Mouse (Mus musculus) intestine, postnatal 0 days (tissue): ENCODE measurements around the gene Sigmar1. TPM values are rescaled to one million over a fixed set of nuclear protein-coding genes. Genes with fewer than 3 reads are reported as not detected.

ENCODE experiments used
- ATAC-seq: fragments of 200-750 bp; cut with Nextera tagmentation; 2 replicates; pipeline ENCODE4 v1.8.0; 2017; ENCODE audit warnings: mild to moderate bottlenecking, moderate TSS enrichment, moderate library complexity
- H3K27ac ChIP-seq: fragments of 300-500 bp; sonication (generic); 2 replicates; pipeline ENCODE4 v1.5.1; 2014; ENCODE audit warnings: mild to moderate bottlenecking, low read depth, low read length, moderate library complexity
- H3K27me3 ChIP-seq: fragments of 300-500 bp; sonication (generic); replicated peaks from 2 replicates; pipeline ENCODE4 v1.6.1; 2014; ENCODE audit warnings: low read length, mixed read lengths; ENCODE audit not compliant: control insufficient read depth, insufficient read depth
- H3K36me3 ChIP-seq: fragments of 300-500 bp; sonication (generic); 2 replicates; pipeline ENCODE4 v1.6.1; 2014; ENCODE audit warnings: mild to moderate bottlenecking, moderate library complexity; ENCODE audit not compliant: control insufficient read depth, insufficient read depth
- H3K4me1 ChIP-seq: fragments of 300-500 bp; sonication (generic); replicated peaks from 2 replicates; pipeline ENCODE4 v1.6.1; 2014; ENCODE audit warnings: antibody characterized with exemption, low read length, mixed read lengths; ENCODE audit not compliant: control insufficient read depth, insufficient read depth
- H3K4me2 ChIP-seq: fragments of 300-500 bp; sonication (generic); replicated peaks from 2 replicates; pipeline ENCODE4 v1.6.1; 2014; ENCODE audit warnings: low read depth, mild to moderate bottlenecking, moderate library complexity
- H3K4me3 ChIP-seq: fragments of 300-500 bp; sonication (generic); 2 replicates; pipeline ENCODE4 v1.5.1; 2014; ENCODE audit warnings: low read depth, low read length
- H3K9ac ChIP-seq: fragments of 300-500 bp; sonication (generic); 2 replicates; pipeline ENCODE4 v1.6.1; 2014; ENCODE audit warnings: mild to moderate bottlenecking, low read depth, low read length
- H3K9me3 ChIP-seq: fragments of 300-500 bp; sonication (generic); 2 replicates; pipeline ENCODE4 v1.6.1; 2016; ENCODE audit warnings: mixed run types; ENCODE audit not compliant: control insufficient read depth
- CTCF ChIP-seq: sonication (generic); IDR thresholded peaks from 2 replicates; pipeline ENCODE4 v1.5.1; 2016; ENCODE audit warnings: low read depth, mild to moderate bottlenecking, control low read depth, antibody characterized with exemption, moderate library complexity
- WGBS: fragments of 180-500 bp; shearing (Covaris S2); extraction: QIAGEN DNeasy Blood & Tissue Kit; methylation state at CpG from one replicate; pipeline ENCODE4 v1.1.7; 2014; 5-methylcytosine and 5-hydroxymethylcytosine counted together
- polyA plus RNA-seq: library from polyadenylated mRNA; unstranded; fragments of >200 nt; fragmentation: Nextera tagmentation; extraction: Ambion mirVana; gene quantifications from 2 replicates; pipeline ENCODE4 v1.2.1, GENCODE M21; 2015

Sigmar1 gene
- polyA plus RNA-seq, 1 experiment from 2014 or later: 50.6 TPM

DNA sequence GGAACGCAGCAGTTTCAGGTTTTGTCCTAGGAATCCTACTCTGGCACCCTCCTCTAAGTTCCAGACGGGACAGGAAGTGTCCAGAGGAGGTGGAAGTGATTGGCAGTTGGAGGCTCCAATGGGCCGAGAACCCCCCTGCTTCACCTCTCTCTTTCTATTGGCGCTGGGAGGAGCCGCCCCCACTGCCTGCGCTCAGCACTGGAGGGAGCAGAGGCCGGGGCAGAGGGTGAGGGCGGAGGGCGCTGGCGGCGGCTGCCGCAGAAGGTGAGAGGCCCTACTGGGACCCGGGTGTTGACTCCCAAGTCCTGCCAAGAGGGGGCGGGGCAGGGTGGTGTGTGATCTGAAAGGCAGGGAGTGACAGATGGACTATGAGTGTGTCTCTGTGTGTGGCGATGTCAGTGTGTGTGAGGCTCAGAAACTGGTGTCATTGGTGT is 4.3 kb upstream of the Sigmar1 start:
- H3K9ac ChIP-seq: peak overlapping the region; percentile 35; the same call in 1 of the 2 replicates
- H3K4me2 ChIP-seq: peak overlapping the region; percentile 68
- H3K27me3 ChIP-seq: no peaks in the 10 kb centered on the region
- peaks cover 10% of the 10 kb centered on the region; the same call in 1 of the 2 replicates for H3K4me1 ChIP-seq
- peak overlapping the region; percentile 88 for H3K27ac ChIP-seq
- ATAC-seq: peak; percentile 90
- H3K9me3 ChIP-seq: no peaks in the 10 kb centered on the region
- peak; percentile 64 for TF ChIP-seq CTCF
- 0% methylated on average over 15 of the region's 15 CpGs for WGBS
- H3K36me3 ChIP-seq: peaks cover 9% of the 10 kb centered on the region
- H3K4me3 ChIP-seq: peak overlapping the region; percentile 37

DNA sequence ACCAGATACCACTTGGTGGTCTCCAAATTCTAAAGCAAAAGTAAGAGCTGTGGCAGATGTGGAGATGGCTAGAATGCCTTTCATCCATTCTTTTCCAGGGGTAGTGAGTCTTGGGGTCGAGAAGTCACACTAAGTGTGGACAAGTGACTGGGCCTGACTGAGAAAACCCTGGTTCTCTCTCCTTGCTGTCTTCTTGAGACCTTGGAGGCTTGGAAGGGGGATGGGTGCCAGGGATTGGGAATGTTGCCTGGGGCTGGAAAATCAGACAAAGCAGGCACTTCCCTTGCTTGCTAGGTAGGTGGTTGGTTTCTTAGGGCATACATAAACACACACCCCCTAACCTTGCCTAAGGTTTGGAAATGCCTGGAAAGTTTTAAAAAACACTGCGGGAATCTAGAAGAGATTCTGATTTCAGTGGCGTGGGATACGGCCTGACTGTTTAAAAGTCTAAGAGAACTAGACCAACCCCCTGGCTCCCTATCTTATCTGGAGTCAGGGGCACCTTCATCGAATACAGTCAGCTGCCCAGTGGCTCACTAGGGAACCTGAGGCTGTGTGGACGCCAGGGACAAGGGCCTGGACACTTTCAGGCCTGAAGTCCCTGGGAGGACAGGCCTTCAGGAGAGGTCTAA is 3.8 kb upstream of the Sigmar1 start:
- no peak for TF ChIP-seq CTCF
- H3K4me3 ChIP-seq: peak overlapping the region; percentile 37
- ATAC-seq: peak; percentile 5
- H3K4me2 ChIP-seq: peak overlapping the region; percentile 68
- H3K4me1 ChIP-seq: peaks cover 10% of the 10 kb centered on the region; the same call in 1 of the 2 replicates
- no peaks in the 10 kb centered on the region for H3K27me3 ChIP-seq
- no peaks in the 10 kb centered on the region for H3K9me3 ChIP-seq
- H3K9ac ChIP-seq: 0 out of 2 replicates have a peak overlapping the region, but pooled peaks have one; percentile 35
- peak overlapping the region; percentile 88 for H3K27ac ChIP-seq
- H3K36me3 ChIP-seq: peaks cover 9% of the 10 kb centered on the region
- 18% methylated on average over 6 of the region's 6 CpGs for WGBS

DNA sequence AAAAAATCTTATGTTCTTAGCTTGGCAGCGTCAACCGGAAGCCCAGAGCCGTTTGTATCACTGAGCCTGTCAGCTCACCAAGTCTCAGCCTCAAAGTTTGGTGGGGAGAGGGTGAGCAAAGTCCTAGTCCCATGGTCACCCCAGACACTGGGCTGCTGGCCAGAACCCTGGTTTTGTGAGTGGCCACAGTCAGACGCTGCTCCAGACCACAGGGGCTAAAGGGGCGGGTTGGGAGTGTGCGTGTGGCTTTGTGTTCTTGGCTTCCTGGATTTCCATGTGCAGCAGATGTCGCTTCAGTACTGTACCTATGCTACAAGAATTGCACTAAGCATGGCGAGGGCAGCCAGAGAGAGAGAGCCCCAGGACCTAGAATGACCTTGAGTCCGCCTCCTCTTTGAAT is 3.2 kb upstream of the Sigmar1 start:
- H3K9me3 ChIP-seq: no peaks in the 10 kb centered on the region
- peak overlapping the region; percentile 88 for H3K27ac ChIP-seq
- peaks cover 9% of the 10 kb centered on the region for H3K36me3 ChIP-seq
- WGBS: 66% methylated on average over 9 of the region's 9 CpGs
- ATAC-seq: no peak
- TF ChIP-seq CTCF: no peak
- no peak overlapping the region for H3K9ac ChIP-seq
- no peak overlapping the region for H3K4me3 ChIP-seq
- peak overlapping the region; percentile 68 for H3K4me2 ChIP-seq
- H3K27me3 ChIP-seq: no peaks in the 10 kb centered on the region
- H3K4me1 ChIP-seq: peaks cover 10% of the 10 kb centered on the region; the same call in 1 of the 2 replicates

DNA sequence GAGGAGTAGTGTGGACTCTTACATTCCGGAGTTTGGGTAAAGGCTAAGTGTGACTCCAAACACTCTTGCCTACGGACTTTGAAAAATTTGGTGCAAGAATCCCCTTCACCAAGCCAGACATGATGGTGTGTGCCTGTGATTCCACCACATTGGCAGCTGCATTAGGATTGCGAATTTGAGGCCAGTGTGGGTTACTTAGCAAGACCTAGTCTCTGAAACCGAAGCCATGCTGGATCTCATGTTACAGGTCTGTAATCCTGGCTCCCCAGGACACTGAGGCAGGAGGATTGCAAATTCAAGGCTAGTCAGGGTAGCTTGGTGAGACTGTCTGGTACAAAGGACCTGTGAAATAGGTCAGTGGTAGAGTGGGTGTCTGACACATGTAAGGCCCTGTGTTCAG is 2.7 kb upstream of the Sigmar1 start:
- Histone ChIP-seq H3K27ac (peak overlapping the region; percentile 88), H3K4me3 (no peak overlapping the region), H3K4me2 (no peak overlapping the region), H3K9me3 (no peaks in the 10 kb centered on the region), H3K36me3 (peaks cover 9% of the 10 kb centered on the region), H3K9ac (no peak overlapping the region), H3K27me3 (no peaks in the 10 kb centered on the region), H3K4me1 (peaks cover 10% of the 10 kb centered on the region; the same call in 1 of the 2 replicates)
- WGBS: 87% methylated on average over 4 of the region's 4 CpGs
- no peak for ATAC-seq
- TF ChIP-seq CTCF: no peak

DNA sequence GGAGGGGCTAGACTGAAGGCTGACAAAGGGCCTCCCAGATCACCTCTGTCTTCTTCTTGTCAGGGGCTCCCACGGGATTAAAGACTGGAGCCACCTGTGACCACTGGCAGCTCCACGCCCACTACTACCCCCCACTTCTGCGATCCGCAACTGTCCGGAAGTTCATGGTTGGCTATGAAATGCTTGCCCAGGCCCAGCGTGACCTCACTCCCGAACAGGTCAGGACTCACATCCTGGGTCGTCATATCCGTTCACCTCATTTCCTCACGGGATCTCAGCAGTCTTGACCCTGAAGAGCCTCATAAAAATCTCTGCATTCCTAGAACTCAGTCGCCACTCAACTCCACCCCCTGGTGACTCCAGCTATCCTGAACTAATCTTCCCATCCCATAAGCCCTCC is 2.1 kb upstream of the Sigmar1 start:
- TF ChIP-seq CTCF: 0 out of 2 replicates have a peak, but pooled peaks have one; percentile 6
- H3K9me3 ChIP-seq: no peaks in the 10 kb centered on the region
- peaks cover 9% of the 10 kb centered on the region for H3K36me3 ChIP-seq
- 64% methylated on average over 11 of the region's 11 CpGs for WGBS
- no peak overlapping the region for H3K4me2 ChIP-seq
- peak overlapping the region; percentile 88 for H3K27ac ChIP-seq
- ATAC-seq: peak; percentile 24
- no peak overlapping the region for H3K4me3 ChIP-seq
- no peaks in the 10 kb centered on the region for H3K27me3 ChIP-seq
- no peak overlapping the region for H3K9ac ChIP-seq
- peaks cover 10% of the 10 kb centered on the region; the same call in 1 of the 2 replicates for H3K4me1 ChIP-seq

DNA sequence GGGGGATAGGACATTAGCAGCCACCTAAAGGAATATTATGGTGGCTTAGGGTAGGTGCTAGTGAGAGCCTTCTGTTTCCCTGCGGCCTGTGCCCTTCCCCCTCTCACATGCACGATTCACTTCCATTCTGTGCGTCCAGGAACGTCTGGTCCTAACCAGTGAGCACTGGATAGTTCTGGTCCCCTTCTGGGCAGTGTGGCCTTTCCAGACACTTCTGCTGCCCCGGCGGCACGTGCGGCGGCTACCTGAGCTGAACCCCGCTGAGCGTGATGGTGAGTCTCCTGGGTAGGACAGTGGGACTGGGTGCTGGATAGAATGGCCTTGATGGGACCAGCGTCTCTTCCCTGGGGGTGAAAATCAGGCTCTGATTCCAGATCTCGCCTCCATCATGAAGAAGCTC is 1.4 kb upstream of the Sigmar1 start:
- Histone ChIP-seq H3K4me2 (0 out of 2 replicates have a peak overlapping the region, but pooled peaks have one; percentile 21), H3K4me1 (peaks cover 8% of the 10 kb centered on the region; the same call in 1 of the 2 replicates), H3K27ac (peak overlapping the region; percentile 88; the same call in 1 of the 2 replicates), H3K36me3 (peaks cover 9% of the 10 kb centered on the region), H3K4me3 (no peak overlapping the region), H3K27me3 (no peaks in the 10 kb centered on the region), H3K9ac (no peak overlapping the region), H3K9me3 (no peaks in the 10 kb centered on the region)
- ATAC-seq: no peak
- WGBS: 92% methylated on average over 13 of the region's 13 CpGs
- TF ChIP-seq CTCF: no peak
